Mouse (Mus musculus): ENCODE data around the gene Ccdc80. TPM values are rescaled to one million over a fixed set of nuclear protein-coding genes. Genes with fewer than 3 reads are reported as not detected.

The Ccdc80 gene
- total RNA-seq, 1 experiment from 2014 or later = 7.6 TPM

GRCm38 (mm10) chr16:45104993-45105392, 11.8 kb downstream of the Ccdc80 start:
- ATAC-seq (ENCODE audit: extremely low read depth, insufficient number of reproducible peaks, low FRiP score, poor library complexity, severe bottlenecking) = no peak

- ATAC-seq (ENCODE audit: extremely low read depth, insufficient number of reproducible peaks, low FRiP score, poor library complexity, severe bottlenecking) = no peak
These were observed 15.1 kb downstream of the Ccdc80 start for GRCm38 (mm10) chr16:45108203-45108878.

- no peak for ATAC-seq (ENCODE audit: extremely low read depth, insufficient number of reproducible peaks, low FRiP score, poor library complexity, severe bottlenecking)
These were observed 17.3 kb downstream of the Ccdc80 start for GRCm38 (mm10) chr16:45110498-45110897.

GRCm38 (mm10) chr16:45117200-45117599, 24.0 kb downstream of the Ccdc80 start:
- no peak for ATAC-seq (ENCODE audit: extremely low read depth, insufficient number of reproducible peaks, low FRiP score, poor library complexity, severe bottlenecking)

GRCm38 (mm10) chr16:45118760-45119159, 25.6 kb downstream of the Ccdc80 start:
- ATAC-seq (ENCODE audit: extremely low read depth, insufficient number of reproducible peaks, low FRiP score, poor library complexity, severe bottlenecking) = no peak

GRCm38 (mm10) chr16:45120844-45121425, 27.7 kb downstream of the Ccdc80 start:
- no peak for ATAC-seq (ENCODE audit: extremely low read depth, insufficient number of reproducible peaks, low FRiP score, poor library complexity, severe bottlenecking)

- no peak for ATAC-seq (ENCODE audit: extremely low read depth, insufficient number of reproducible peaks, low FRiP score, poor library complexity, severe bottlenecking)
These were observed 29.4 kb downstream of the Ccdc80 start for GRCm38 (mm10) chr16:45122571-45122970.

GRCm38 (mm10) chr16:45124230-45125203, 31.3 kb downstream of the Ccdc80 start:
- no peak for ATAC-seq (ENCODE audit: extremely low read depth, insufficient number of reproducible peaks, low FRiP score, poor library complexity, severe bottlenecking)

GRCm38 (mm10) chr16:45127936-45128710, 34.9 kb downstream of the Ccdc80 start:
- no peak for ATAC-seq (ENCODE audit: extremely low read depth, insufficient number of reproducible peaks, low FRiP score, poor library complexity, severe bottlenecking)

GRCm38 (mm10) chr16:45141711-45142110, 48.5 kb downstream of the Ccdc80 start:
- no peak for ATAC-seq (ENCODE audit: extremely low read depth, insufficient number of reproducible peaks, low FRiP score, poor library complexity, severe bottlenecking)

GRCm38 (mm10) chr16:45142565-45142964, 49.4 kb downstream of the Ccdc80 start:
- peak; percentile 92 for ATAC-seq (ENCODE audit: extremely low read depth, insufficient number of reproducible peaks, low FRiP score, poor library complexity, severe bottlenecking)

GRCm38 (mm10) chr16:45145119-45145518, 51.9 kb downstream of the Ccdc80 start:
- peak; percentile 36; the same call in 1 of the 2 replicates for ATAC-seq (ENCODE audit: extremely low read depth, insufficient number of reproducible peaks, low FRiP score, poor library complexity, severe bottlenecking)

- ATAC-seq (ENCODE audit: extremely low read depth, insufficient number of reproducible peaks, low FRiP score, poor library complexity, severe bottlenecking) = peak; percentile 94
These were observed 55.4 kb downstream of the Ccdc80 start for GRCm38 (mm10) chr16:45148488-45149082.

- ATAC-seq (ENCODE audit: extremely low read depth, insufficient number of reproducible peaks, low FRiP score, poor library complexity, severe bottlenecking) = no peak
These were observed 61.6 kb downstream of the Ccdc80 start for GRCm38 (mm10) chr16:45154741-45155250.

GRCm38 (mm10) chr16:45158136-45158521, 64.9 kb downstream of the Ccdc80 start:
- peak; percentile 23; the same call in 1 of the 2 replicates for ATAC-seq (ENCODE audit: extremely low read depth, insufficient number of reproducible peaks, low FRiP score, poor library complexity, severe bottlenecking)

- peak; percentile 92 for ATAC-seq (ENCODE audit: extremely low read depth, insufficient number of reproducible peaks, low FRiP score, poor library complexity, severe bottlenecking)
These were observed 65.6 kb downstream of the Ccdc80 start, which contains the start of the genes Slc35a5 and Atg3 for GRCm38 (mm10) chr16:45158522-45159388. Slc35a5 (minus strand) TSS chr16:45158706. Atg3 (plus strand) TSS chr16:45158785.

GRCm38 (mm10) chr16:45159389-45159716, 66.2 kb downstream of the Ccdc80 start:
- ATAC-seq (ENCODE audit: extremely low read depth, insufficient number of reproducible peaks, low FRiP score, poor library complexity, severe bottlenecking) = no peak

Measured in neutrophil, adult 5-6 weeks (primary cell).